Mouse (Mus musculus) spleen, embryonic (tissue): ENCODE measurements at regions not wholly inside any gene's neighbourhood (a gene's known extent, or its start where the extent isn't known, plus 50 kb on each side); places are given as distances from the start of the nearest gene placed in this dataset.

Source experiments
- CTCF ChIA-PET: fragments of 350-600 bp; sonication (Branson Sonifier 250); formaldehyde crosslinking; loops from one replicate; lab custom pipeline; 2022; lab: Charles Lee

DNA sequence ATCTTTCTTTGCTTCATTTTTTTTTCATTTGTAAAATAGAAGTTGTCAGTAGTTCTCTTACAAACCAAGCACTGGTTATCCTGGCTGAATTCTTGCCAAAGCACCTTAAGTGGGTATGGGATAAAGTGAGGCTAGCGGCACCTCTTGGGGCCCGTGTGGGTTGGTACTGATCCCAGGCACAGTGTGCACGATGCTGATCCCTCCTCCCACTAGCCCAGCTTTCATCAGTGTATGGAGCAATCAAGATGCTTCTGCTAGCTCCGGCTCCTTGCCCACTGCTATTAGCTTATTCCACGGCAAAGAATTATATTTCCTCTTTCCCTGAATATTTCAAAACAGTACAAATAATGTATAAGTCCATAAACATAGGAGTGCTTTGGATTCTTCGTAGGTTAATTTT lies 307.4 kb upstream of the Npvf start:
- CTCF ChIA-PET: interaction anchor here (0.7 kb wide), 1 partner anchor 10 kb away, joined by 3 read pairs; no protein-coding TSS in a partner anchor

DNA sequence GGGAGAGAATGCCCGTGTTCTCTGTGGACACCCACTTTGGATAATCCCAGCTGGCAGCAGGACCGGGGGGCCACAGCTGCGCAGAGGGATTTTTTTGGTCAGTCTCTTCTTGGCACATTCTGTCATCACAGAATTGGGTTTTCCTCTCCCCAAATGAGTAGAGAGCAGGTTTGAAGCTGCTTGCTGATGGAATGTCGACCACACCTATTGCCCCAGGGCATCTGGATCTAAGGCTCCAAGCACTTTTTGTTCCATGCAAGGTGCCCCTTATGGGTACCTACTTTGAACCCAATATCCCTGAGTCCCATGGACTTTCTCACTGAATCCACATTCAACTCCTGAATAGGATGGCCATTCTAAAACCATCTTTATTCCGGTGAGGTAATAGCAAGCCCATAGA lies 314.3 kb upstream of the Npvf start:
- CTCF ChIA-PET: no interaction called here

DNA sequence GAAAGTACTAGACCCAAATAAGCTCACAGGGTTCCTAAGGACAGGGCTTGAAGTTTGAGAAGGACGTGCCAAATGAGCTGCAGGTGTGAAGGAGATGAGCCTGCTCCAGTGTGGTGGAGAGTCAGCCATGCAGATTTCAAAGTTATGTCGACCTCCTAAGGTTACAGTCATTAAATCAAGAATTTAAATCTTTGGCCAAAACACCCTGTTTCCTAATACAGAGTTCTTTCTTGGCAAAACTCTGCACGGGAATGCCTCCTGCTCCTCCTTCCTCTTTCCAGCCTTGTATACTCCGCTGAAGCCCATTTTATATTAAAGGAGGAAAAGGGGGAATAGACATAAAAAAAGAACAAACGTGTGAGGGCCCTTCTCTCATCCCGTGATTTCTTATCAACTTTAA lies 315.1 kb upstream of the Npvf start:
- CTCF ChIA-PET: no interaction called here

DNA sequence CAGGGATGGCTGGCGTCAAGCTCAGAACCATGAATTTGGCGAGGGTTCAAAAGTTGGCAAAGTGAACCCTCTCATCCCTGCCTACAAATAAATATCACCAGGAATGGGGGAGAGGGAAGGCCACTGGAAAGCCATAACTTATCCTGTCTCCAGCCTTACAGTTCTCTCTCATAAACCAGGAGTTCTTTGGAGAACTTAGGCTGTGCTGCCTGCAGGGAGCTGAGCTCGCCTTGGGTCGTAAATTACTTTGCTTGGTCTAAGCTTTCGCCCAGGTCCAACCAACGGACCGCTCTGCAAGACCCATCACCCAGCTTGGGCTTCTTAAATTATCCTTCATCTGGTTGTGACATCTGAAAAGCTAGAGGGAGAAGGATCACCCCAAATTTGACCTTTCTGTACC lies 315.8 kb upstream of the Npvf start:
- CTCF ChIA-PET: no interaction called here

DNA sequence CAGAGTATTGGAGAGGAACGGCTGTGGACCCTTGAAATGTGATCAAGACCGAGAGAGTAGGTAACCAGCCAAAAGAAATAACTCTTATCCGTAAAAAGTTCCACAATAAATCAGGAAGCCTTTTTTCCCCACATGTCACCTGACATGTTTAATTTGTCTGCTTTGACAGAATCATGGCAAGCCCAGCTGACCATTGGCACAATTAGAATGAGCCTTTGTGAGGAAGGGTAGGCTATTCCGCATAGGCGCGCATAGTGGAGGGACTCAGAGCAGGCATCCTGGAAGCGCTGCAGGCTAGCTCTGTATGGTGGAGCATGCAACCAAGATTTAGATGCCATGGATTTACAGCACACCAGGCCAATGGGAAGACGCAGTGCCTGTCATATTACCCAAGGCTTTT lies 316.5 kb upstream of the Npvf start:
- CTCF ChIA-PET: no interaction called here

DNA sequence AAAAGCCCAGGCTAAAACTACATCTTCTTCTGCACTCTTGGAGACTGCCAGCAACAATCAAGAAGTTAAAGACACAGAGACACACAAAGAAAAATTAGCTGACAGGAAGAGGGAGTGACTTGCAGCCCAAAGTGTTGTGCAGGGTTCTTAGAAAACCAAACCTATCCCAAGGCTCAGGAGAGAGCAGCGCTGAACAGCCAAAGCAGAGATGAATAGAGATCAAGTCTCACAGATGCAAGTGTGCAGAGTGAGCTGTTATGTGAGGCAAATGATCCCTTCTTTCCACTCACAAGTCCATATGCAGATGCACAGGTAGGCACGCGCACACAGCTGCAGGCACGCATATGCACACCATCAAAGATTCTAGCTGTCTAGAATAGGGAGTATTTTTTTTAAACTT lies 318.0 kb upstream of the Npvf start:
- CTCF ChIA-PET: no interaction called here

DNA sequence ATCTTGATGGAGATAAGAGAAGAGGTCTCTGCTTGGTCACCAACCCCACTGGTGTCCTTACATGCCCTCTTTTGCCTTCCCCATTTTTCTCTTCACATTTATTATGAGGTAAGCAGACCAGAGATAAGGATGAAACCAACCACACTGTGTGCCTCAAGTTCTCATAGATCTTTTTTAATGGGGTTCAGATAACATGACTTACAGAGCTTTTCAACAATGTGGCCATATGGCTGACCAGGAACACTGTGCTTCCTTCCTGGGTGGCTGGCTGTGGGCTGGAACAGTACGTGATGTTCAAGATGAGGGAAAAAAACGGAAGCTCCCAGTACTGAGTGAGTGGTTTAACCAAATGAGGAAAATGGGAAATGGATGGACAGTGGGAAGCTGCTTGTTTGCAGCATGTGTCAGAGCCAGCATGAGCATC lies 319.0 kb upstream of the Npvf start:
- CTCF ChIA-PET: no interaction called here

DNA sequence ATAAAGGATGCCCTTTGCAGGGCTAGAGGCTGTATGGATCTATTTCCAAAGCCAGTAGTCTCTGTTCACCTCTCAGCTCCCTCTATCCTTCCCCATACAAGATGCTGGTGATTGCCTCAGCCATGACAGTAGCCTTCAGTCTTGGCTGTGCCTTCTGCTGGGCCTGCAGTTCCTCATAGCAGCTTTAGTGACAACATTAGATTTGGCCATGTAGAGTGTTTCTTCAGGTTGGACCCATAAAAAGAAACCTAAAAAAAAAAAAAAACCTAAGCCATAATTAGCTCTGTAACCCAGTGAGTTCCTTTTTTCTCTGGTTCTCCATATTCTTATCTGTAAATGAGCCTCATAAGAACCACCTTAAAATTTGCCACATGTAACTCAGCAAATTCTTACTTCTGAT lies 319.6 kb upstream of the Npvf start:
- CTCF ChIA-PET: interaction anchor here (0.8 kb wide), 1 partner anchor 194 kb away, joined by 3 read pairs; no protein-coding TSS in a partner anchor

DNA sequence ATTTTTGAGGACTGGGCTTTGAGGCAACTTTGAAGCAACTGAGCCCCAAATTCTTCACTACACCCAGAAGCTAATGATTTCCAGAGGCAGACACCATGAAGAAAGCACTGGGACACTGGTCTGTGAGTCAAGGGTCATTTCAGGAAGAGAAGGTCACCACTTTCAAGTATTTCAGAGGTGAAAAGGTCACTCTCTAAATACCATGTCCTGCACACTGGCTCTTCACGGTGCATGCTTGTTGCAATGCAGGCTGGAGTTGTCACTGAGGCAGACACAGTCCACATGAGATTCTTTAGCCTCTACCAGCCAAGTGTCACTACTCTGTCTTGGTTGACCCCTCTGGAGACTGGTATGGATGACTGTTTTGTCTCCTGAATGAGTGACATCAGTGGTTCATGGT lies 320.7 kb upstream of the Npvf start:
- CTCF ChIA-PET: interaction anchor here (0.5 kb wide), 1 partner anchor 1447 kb away, joined by 3 read pairs; no protein-coding TSS in a partner anchor

DNA sequence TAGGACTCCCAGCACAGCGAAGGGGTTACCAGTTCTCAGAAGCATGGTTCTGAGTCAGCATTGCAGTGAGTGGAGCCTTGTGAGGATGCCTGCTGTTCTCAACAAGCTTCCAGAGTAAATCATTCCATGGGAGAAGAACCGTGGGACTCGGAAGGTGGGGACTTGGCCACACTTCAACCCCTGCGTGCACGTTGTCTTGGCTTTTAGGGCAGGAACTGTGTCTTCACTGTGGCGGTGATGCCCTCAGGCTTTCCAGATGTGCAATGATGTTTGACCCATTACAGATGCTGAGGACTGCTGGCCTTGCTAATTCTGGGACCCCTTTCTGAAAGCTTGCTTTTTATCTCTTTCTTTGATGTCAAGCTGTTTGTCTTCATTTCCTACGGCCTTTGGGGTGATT lies 322.7 kb upstream of the Npvf start:
- CTCF ChIA-PET: no interaction called here

DNA sequence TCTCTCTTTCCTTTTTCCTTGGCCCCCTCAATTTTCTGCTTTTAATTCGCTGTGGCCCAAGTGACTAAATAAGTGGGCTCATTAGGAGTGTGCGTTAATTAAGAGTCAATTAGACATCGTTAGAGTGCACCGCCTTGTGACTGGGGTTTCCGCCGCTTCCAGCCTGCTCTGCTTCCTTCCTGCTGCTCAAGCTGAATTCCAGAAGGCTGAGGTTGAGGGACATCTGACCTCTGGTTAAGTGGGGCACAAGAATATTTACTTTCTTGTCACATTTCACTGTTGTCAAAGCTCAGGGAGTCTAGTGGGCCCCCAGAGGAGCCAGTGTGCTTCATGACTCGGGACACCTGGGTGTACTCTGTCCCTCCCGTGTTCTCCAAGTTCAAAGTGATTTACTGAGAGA lies 323.1 kb upstream of the Npvf start:
- CTCF ChIA-PET: interaction anchor here (0.5 kb wide), 1 partner anchor 406 kb away, joined by 3 read pairs; no protein-coding TSS in a partner anchor

DNA sequence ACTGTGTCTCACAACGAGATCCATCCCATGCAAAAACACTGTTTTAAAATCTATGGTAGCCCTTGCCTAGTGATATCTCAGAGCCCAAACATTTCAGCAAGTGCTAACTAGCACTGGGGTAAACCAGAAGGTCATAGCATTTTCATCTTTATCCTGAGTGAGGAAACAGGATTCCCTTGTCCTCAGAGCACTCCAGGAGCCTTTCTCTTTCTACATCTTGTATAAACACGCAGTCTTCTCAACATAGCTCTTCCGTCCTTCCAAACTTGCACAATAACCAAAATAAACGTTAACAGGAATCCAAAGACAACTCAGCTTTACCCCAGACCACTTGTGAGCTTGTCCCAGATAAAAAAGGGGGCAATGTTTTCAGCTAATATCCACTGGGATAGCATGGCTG lies 323.8 kb upstream of the Npvf start:
- CTCF ChIA-PET: interaction anchor here (0.5 kb wide), 1 partner anchor 406 kb away, joined by 3 read pairs; no protein-coding TSS in a partner anchor

DNA sequence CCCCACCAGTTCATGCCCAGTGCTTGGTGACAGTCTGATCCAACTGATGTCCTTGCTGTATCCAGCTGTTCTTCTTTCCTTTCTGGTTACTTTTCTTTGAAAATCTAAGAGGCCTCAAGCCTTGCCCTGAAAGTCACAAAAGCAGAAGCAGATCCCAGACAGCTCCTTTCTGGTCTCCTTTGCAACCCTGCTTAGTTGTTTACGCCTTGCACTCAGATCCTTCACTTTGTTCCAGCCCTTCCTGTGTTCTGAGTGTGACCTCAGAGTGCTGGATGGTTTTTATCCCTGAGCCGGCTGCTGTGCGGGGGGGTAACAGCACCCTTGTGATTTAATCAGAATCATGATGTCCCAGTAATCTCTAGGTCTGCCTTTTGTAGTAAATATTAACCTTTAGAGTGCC lies 324.3 kb upstream of the Npvf start:
- CTCF ChIA-PET: interaction anchor here (0.5 kb wide), 1 partner anchor 128 kb away, joined by 7 read pairs; no protein-coding TSS in a partner anchor

DNA sequence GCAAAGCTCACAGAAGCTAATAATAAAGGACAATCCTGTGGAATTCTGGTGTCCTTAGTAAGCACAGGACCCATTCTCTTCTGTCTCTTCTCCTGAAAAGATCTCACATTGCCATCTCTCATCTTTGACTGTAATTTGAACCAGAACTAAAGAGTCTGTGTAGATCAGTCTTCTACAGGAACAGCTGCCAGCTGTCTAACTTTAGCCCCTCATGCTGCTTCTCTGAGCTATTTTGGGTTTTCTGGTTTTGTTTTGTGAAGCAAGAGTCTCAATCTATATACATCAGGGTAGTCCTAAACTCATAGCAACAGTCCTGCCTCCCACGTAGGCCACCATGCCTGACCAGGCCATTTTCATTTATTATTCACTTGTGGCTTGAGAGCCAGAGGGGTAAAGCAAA lies 325.5 kb upstream of the Npvf start:
- CTCF ChIA-PET: no interaction called here

DNA sequence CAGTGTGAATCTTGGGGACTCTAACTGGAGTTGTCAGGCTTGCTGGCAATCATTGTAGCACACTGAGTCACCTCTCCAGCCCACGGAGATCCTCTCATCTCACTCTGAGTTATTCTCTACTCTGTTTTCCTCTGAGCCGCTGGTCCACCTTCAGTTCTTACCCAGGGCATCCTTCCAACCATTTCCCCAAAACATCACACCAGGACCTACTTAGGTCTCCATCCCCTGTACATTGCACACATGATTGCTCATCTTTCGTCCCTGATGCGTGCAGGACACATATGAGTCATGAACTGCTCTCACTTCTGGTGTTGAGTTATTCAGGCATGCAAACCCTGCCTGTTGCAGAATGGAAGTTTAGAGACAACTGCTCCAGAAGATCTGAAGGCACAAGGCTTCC lies 326.1 kb upstream of the Npvf start:
- CTCF ChIA-PET: no interaction called here

DNA sequence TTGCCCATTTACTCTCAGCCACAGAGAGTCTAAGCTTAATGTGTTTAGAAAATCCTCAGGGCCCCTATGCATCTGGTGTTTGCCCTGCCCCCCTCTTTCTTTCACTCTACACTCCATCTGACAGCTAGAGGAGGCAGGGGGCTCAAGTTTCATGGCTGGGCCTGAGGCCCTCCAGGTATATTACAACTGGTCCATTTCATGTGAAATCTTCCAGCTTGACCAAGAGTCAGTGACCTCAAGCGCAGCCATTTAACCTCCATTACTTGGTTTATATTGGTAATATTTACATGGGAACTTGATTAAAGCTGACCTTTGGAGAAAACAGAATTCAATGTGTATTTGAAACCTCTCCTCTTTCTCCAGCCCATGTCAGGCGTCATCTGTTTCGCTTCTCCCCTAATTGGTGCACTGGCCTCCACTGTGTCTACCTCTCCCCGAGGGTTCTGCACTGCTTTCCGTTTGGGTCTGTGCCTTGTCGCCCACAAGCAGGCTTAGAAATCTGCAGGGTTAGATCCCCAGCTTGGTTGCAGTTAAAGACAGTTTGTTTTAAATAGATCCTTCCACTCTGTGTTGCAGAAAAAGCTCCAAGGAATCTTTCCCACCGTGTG lies 327.6 kb upstream of the Npvf start:
- CTCF ChIA-PET: no interaction called here

DNA sequence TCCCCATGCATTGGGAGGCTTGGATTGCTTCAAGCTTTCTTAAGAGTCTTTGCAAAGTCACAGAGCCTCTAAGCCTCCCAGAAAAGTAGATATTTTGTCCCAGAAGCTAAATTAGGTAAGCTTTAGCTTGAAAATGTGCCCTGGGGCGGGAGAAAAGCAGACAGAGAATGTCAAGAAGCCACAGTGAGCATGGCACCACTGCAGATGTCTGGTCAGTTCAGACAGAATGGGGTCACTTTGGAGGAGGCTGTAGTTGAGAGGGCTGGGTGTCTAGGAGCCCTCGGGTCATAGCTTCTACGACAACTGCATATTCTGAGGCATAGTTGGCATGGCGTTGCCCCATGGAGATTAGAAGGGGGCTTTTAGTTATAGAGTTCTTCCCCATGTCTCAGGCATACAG lies 328.6 kb upstream of the Npvf start:
- CTCF ChIA-PET: interaction anchor here (0.5 kb wide), 1 partner anchor 654 kb away, joined by 3 read pairs; no protein-coding TSS in a partner anchor

DNA sequence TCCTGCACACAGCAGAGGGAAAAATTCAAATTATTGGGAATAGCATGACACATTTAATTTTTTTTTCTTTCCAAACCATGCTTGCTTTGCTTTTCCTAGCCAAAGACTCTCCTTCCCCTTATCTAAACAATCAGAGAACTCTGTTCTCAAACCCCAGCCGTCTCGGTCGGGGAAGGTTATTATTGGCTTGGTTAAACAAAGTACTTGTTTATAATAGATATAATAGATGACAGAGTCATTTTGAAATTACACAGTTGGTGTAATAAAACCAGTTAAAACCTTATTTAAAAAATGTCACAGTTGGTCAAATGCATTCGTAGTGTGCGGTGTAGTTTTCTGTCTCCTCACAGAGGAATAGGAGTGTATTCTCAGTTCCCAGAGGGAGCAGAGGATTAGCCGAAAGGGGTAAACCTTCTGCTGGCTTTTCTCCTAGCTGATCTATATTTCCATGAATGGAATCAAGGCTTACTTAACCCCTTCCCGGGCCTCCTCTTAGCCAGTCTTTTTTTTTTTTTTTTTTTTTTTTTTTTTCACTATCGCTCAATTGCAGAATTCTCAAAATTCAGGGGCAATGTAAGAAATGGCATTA lies 329.4 kb upstream of the Npvf start:
- CTCF ChIA-PET: no interaction called here

DNA sequence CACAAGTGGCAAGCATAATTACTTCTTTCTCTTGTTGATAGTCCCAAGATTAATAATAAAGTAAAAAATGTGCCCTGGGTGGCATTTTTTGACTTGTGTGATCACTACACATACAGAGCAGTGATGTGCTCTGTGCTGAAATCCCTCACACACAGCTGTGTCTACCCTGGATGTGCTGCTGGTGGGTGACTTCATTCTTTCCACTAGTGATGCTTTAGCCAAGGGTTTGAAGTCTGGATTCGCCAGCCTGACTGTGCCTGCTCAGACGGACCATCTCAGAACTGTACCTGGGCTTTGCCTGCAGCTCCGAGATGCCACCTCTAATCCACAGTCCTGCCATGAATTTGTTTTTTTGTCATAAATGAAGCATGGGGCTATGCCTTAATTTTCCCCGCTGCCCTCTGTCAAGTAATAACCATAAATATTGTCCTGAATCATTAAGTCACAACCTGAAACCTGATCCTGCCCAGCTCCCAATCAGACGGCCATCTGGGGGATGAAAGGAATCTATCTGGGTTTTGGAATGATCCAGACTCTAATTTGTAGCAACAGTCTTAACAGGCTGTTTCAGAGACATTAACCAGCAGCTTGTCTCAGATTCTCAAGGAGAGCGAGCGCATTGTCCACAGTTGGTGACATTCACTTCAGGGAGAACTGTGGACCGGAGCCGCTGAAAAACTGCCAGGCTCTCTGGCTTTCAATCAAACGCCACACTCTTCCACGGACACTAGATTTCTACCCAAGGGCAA lies 330.1 kb upstream of the Npvf start:
- CTCF ChIA-PET: no interaction called here

DNA sequence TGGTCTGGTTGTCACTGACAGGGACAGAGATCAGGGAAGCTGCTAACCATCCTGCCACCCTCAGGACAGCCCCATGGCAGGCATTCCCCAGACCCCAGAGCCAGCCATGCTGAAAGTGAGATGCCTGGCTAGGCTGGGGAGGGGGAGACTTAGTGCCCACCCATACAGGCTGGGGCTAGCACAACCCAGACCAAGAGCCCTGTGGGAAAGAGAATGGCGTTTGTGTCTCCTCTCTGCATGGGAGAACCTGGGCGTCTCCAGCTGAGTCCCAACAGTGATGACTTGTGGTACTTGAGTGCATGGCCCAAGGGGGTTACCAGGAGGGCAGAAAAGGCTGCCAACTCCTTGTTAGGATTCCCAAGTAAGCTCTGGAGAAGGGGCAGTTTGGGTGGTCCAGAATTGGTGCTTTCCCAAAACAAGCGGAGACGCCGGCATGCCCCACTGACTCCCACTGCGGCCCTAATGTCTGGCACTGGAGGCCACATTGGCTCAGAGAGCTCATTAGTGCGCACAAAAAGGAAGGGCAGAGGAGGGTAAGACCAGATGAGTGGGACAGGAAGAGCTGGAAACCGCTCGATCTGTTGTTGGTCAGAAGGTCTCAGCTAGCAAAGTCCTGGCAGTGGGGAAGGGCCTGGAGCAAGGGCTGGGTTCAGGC lies 332.2 kb upstream of the Npvf start:
- CTCF ChIA-PET: no interaction called here

DNA sequence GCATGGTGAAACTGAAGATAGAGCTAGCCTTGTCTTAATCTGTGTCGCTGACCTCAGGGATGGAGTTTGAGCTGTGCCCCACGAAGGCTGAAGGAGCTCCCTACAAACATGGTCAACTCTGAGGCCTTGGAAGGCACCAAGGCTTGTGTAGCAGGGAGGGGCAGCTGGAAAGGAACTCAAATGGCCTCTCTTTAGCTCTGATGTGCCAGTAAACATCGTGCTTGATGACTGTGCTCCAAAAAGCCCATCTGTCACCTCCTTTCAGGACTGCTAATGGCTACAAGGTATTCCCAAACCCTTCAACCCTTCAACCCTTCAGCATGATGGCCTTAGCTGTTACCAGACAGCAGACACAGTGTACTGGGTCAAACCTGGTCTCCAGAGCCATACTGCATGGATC lies 334.3 kb upstream of the Npvf start:
- CTCF ChIA-PET: interaction anchor here (0.5 kb wide), 1 partner anchor 166 kb away, joined by 5 read pairs; no protein-coding TSS in a partner anchor

DNA sequence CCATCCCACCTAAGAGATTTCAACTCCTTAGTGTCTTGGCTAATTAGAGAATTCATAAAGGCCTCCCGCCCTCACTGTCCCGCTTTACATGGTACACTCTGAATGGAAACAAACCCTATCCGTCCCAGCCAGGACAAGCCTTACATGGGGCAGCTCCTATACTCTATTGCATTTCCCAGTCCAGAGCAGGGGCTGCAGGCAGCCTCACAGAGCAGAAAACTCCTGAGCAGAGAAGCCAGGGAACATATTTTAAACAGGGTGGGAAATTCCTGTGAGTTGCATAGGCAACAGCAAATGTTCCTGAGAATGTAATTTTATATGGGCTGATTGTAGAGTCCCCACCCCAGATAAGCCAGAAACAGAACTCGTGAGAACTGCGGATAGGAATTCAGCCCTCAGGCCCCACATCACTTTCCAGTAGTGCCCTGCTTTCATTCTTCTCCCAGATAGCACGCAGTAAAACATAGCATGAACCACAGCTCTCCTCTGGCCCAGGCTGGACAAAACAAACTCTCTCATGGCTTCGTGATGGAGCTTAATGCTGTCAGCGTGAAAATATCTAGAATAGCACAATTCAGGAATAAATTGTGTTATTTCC lies 337.4 kb upstream of the Npvf start:
- CTCF ChIA-PET: no interaction called here
